Mouse (Mus musculus) heart, embryonic 11.5 days (tissue): Measurements from ENCODE around the gene Aars2. TPM values are rescaled to one million over a fixed set of nuclear protein-coding genes. Genes with fewer than 3 reads are reported as not detected.

ENCODE experiments used
- ATAC-seq: fragments of 200-750 bp; cut with Nextera tagmentation; replicated peaks from 2 replicates; pipeline ENCODE4 v1.8.0; 2017; ENCODE audit warnings: moderate library complexity; ENCODE audit not compliant: insufficient number of reproducible peaks, low FRiP score, low TSS enrichment
- H3K27ac ChIP-seq: fragments of 300-500 bp; sonication (generic); 2 replicates; pipeline ENCODE4 v1.5.1; 2014; ENCODE audit warnings: mild to moderate bottlenecking, low read depth, low read length
- H3K27me3 ChIP-seq: fragments of 300-500 bp; sonication (generic); 2 replicates; pipeline ENCODE4 v1.6.1; 2014; ENCODE audit warnings: mild to moderate bottlenecking, low read length, mixed read lengths; ENCODE audit not compliant: control insufficient read depth, insufficient read depth
- H3K36me3 ChIP-seq: fragments of 300-500 bp; sonication (generic); 2 replicates; pipeline ENCODE4 v1.6.1; 2014; ENCODE audit warnings: mild to moderate bottlenecking, low read length, moderate library complexity, mixed read lengths; ENCODE audit not compliant: control insufficient read depth, insufficient read depth
- H3K4me1 ChIP-seq: fragments of 300-500 bp; sonication (generic); 2 replicates; pipeline ENCODE4 v1.6.1; 2014; ENCODE audit warnings: low read length; ENCODE audit not compliant: control insufficient read depth, insufficient read depth
- H3K4me2 ChIP-seq: fragments of 300-500 bp; sonication (generic); 2 replicates; pipeline ENCODE4 v1.6.1; 2014; ENCODE audit warnings: mild to moderate bottlenecking, moderate library complexity
- H3K4me3 ChIP-seq: fragments of 300-500 bp; sonication (generic); 2 replicates; pipeline ENCODE4 v1.5.1; 2014; ENCODE audit warnings: low read depth, low read length
- H3K9ac ChIP-seq: fragments of 300-500 bp; sonication (generic); 2 replicates; pipeline ENCODE4 v1.6.1; 2014; ENCODE audit warnings: mild to moderate bottlenecking, low read depth, low read length, moderate library complexity
- H3K9me3 ChIP-seq: fragments of 300-500 bp; sonication (generic); replicated peaks from 2 replicates; pipeline ENCODE4 v1.6.1; 2016; ENCODE audit warnings: low read length; ENCODE audit not compliant: control insufficient read depth
- WGBS: fragments of 180-500 bp; shearing (Covaris S2); extraction: QIAGEN DNeasy Blood & Tissue Kit; methylation state at CpG from one replicate; pipeline ENCODE4 v1.1.7; 2014; ENCODE audit not compliant: insufficient replicate concordance; 5-methylcytosine and 5-hydroxymethylcytosine counted together
- polyA plus RNA-seq: library from polyadenylated mRNA; unstranded; fragments of >200 nt; fragmentation: Nextera tagmentation; extraction: Ambion mirVana; gene quantifications from 2 replicates; pipeline ENCODE4 v1.2.1, GENCODE M21; 2014

Aars2 gene
- polyA plus RNA-seq, 1 experiment from 2014 or later: 12.1 TPM

- H3K9me3 ChIP-seq: no peaks in the 10 kb centered on the region
- H3K27me3 ChIP-seq: no peaks in the 10 kb centered on the region; the same call in 1 of the 2 replicates
- no peaks in the 10 kb centered on the region for H3K36me3 ChIP-seq
- no peak overlapping the region for H3K9ac ChIP-seq
- no peak overlapping the region for H3K27ac ChIP-seq
- 72% methylated on average over 6 of the region's 6 CpGs for WGBS
- no peak overlapping the region for H3K4me2 ChIP-seq
- ATAC-seq: no peak
- no peaks in the 10 kb centered on the region for H3K4me1 ChIP-seq
- H3K4me3 ChIP-seq: no peak overlapping the region
These were observed 16.9 kb upstream of the Aars2 start for GRCm38 (mm10) chr17:45489736-45490135.

GRCm38 (mm10) chr17:45490532-45491154 lies 16.0 kb upstream of the Aars2 start:
- no peak overlapping the region for H3K4me3 ChIP-seq
- no peaks in the 10 kb centered on the region for H3K4me1 ChIP-seq
- no peak overlapping the region for H3K4me2 ChIP-seq
- H3K9ac ChIP-seq: no peak overlapping the region
- H3K9me3 ChIP-seq: no peaks in the 10 kb centered on the region
- no peak overlapping the region for H3K27ac ChIP-seq
- no peaks in the 10 kb centered on the region; the same call in 1 of the 2 replicates for H3K27me3 ChIP-seq
- H3K36me3 ChIP-seq: no peaks in the 10 kb centered on the region
- ATAC-seq: no peak
- WGBS: 68% methylated on average over 13 of the region's 13 CpGs

GRCm38 (mm10) chr17:45495398-45495797 lies 11.2 kb upstream of the Aars2 start:
- Histone ChIP-seq H3K4me3 (no peak overlapping the region), H3K4me1 (no peaks in the 10 kb centered on the region), H3K4me2 (no peak overlapping the region), H3K9me3 (no peaks in the 10 kb centered on the region), H3K9ac (no peak overlapping the region), H3K27me3 (no peaks in the 10 kb centered on the region; the same call in 1 of the 2 replicates), H3K36me3 (no peaks in the 10 kb centered on the region), H3K27ac (no peak overlapping the region)
- WGBS: 77% methylated on average over 11 of the region's 11 CpGs
- ATAC-seq: no peak

GRCm38 (mm10) chr17:45498397-45498796 lies 8.2 kb upstream of the Aars2 start:
- Histone ChIP-seq H3K27ac (no peak overlapping the region), H3K4me2 (no peak overlapping the region), H3K4me1 (peaks cover 6% of the 10 kb centered on the region; the same call in 1 of the 2 replicates), H3K9ac (no peak overlapping the region), H3K9me3 (no peaks in the 10 kb centered on the region), H3K4me3 (no peak overlapping the region), H3K27me3 (no peaks in the 10 kb centered on the region; the same call in 1 of the 2 replicates), H3K36me3 (no peaks in the 10 kb centered on the region)
- 73% methylated on average over 13 of the region's 13 CpGs for WGBS
- no peak for ATAC-seq

- ATAC-seq: no peak
- H3K4me1 ChIP-seq: peaks cover 6% of the 10 kb centered on the region; the same call in 1 of the 2 replicates
- H3K4me3 ChIP-seq: no peak overlapping the region
- H3K9me3 ChIP-seq: no peaks in the 10 kb centered on the region
- H3K36me3 ChIP-seq: no peaks in the 10 kb centered on the region
- H3K27me3 ChIP-seq: no peaks in the 10 kb centered on the region; the same call in 1 of the 2 replicates
- 46% methylated on average over 2 of the region's 2 CpGs for WGBS
- no peak overlapping the region for H3K9ac ChIP-seq
- H3K4me2 ChIP-seq: no peak overlapping the region
- H3K27ac ChIP-seq: no peak overlapping the region
These were observed 7.1 kb upstream of the Aars2 start for GRCm38 (mm10) chr17:45499516-45499915.

GRCm38 (mm10) chr17:45500981-45501380 lies 5.7 kb upstream of the Aars2 start:
- Histone ChIP-seq H3K9me3 (no peaks in the 10 kb centered on the region), H3K36me3 (no peaks in the 10 kb centered on the region), H3K27ac (no peak overlapping the region), H3K4me3 (no peak overlapping the region), H3K4me1 (peaks cover 6% of the 10 kb centered on the region; the same call in 1 of the 2 replicates), H3K9ac (no peak overlapping the region), H3K27me3 (no peaks in the 10 kb centered on the region), H3K4me2 (no peak overlapping the region)
- ATAC-seq: no peak
- 37% methylated on average over 4 of the region's 4 CpGs for WGBS

GRCm38 (mm10) chr17:45502324-45502723 lies 4.3 kb upstream of the Aars2 start:
- Histone ChIP-seq H3K4me1 (peaks cover 8% of the 10 kb centered on the region; the same call in 1 of the 2 replicates), H3K4me3 (no peak overlapping the region), H3K9me3 (no peaks in the 10 kb centered on the region), H3K4me2 (no peak overlapping the region), H3K9ac (no peak overlapping the region), H3K36me3 (no peaks in the 10 kb centered on the region), H3K27ac (no peak overlapping the region), H3K27me3 (no peaks in the 10 kb centered on the region)
- ATAC-seq: no peak
- 55% methylated on average over 4 of the region's 4 CpGs for WGBS

GRCm38 (mm10) chr17:45503301-45503973 lies 3.2 kb upstream of the Aars2 start:
- no peak for ATAC-seq
- Histone ChIP-seq H3K4me3 (no peak overlapping the region), H3K27me3 (no peaks in the 10 kb centered on the region), H3K27ac (no peak overlapping the region; the same call in 1 of the 2 replicates), H3K9me3 (no peaks in the 10 kb centered on the region), H3K9ac (no peak overlapping the region), H3K36me3 (no peaks in the 10 kb centered on the region), H3K4me2 (no peak overlapping the region), H3K4me1 (peaks cover 9% of the 10 kb centered on the region; the same call in 1 of the 2 replicates)
- 45% methylated on average over 5 of the region's 5 CpGs for WGBS
